Mouse (Mus musculus): ENCODE results near the gene Lmx1a.

Lmx1a gene

GRCm38 (mm10) chr1:167888816-167889215 lies 199.8 kb downstream of the Lmx1a start:
- DNase-seq (ENCODE audit: low spot score) = no peak

- DNase-seq (ENCODE audit: low spot score) = no peak
Observed at GRCm38 (mm10) chr1:167896234-167896633, 207.2 kb downstream of the Lmx1a start.

Data from testis, postnatal 14 days (tissue).